Mouse (Mus musculus) cerebellum, postnatal 36 days (tissue): ENCODE results near the gene Rpn2.
A peak's percentile ranks its signal among the peaks of the same experiment; 100 is the strongest.

Source experiments
- DNase-seq, 2 experiments: peaks; one replicate each; pipeline ENCODE4 v3.0.0; 2021 to 2022; ENCODE audit warnings: mixed read lengths in 2 of 2

The Rpn2 gene

GRCm38 (mm10) chr2:157278717-157279415, at the start of gene Rpn2:
Gene Rpn2, plus strand, starts transcription at chr2:157279017.
- peak; percentile 97 to 98 for DNase-seq

GRCm38 (mm10) chr2:157235946-157236345, 42.9 kb upstream of the Rpn2 start:
- no peak for DNase-seq

GRCm38 (mm10) chr2:157245001-157245400, 33.8 kb upstream of the Rpn2 start:
- no peak for DNase-seq

GRCm38 (mm10) chr2:157245603-157246002, 33.2 kb upstream of the Rpn2 start:
- DNase-seq, result no peak

- no peak for DNase-seq
Observed at GRCm38 (mm10) chr2:157248111-157248510, 30.7 kb upstream of the Rpn2 start.

GRCm38 (mm10) chr2:157259720-157260119, 19.1 kb upstream of the Rpn2 start:
- peak; percentile 38 to 51 for DNase-seq

- DNase-seq, result no peak
Observed at GRCm38 (mm10) chr2:157261930-157262329, 16.9 kb upstream of the Rpn2 start.

GRCm38 (mm10) chr2:157262506-157262905, 16.3 kb upstream of the Rpn2 start:
- no peak for DNase-seq

GRCm38 (mm10) chr2:157263101-157263500, 15.7 kb upstream of the Rpn2 start:
- DNase-seq, result no peak

- no peak for DNase-seq
Observed at GRCm38 (mm10) chr2:157263832-157264231, 15.0 kb upstream of the Rpn2 start.

GRCm38 (mm10) chr2:157279416-157279800, 591 bp downstream of the Rpn2 start, which contains the start of gene Mroh8:
Gene Mroh8, minus strand, starts transcription at chr2:157279549.
- DNase-seq, result peak; percentile 73 to 76

GRCm38 (mm10) chr2:157283321-157283720, 4.5 kb downstream of the Rpn2 start:
- DNase-seq, result no peak

- peak; percentile 36 to 41 for DNase-seq
Observed at GRCm38 (mm10) chr2:157287542-157287941, 8.7 kb downstream of the Rpn2 start.

GRCm38 (mm10) chr2:157288996-157289395, 10.2 kb downstream of the Rpn2 start:
- DNase-seq, result no peak

- DNase-seq, result peak; percentile 66 to 70
Observed at GRCm38 (mm10) chr2:157292093-157292492, 13.3 kb downstream of the Rpn2 start.

GRCm38 (mm10) chr2:157296105-157296689, 17.4 kb downstream of the Rpn2 start:
- no peak for DNase-seq

- DNase-seq, result no peak
Observed at GRCm38 (mm10) chr2:157300051-157300450, 21.2 kb downstream of the Rpn2 start.

GRCm38 (mm10) chr2:157303096-157303495, 24.3 kb downstream of the Rpn2 start:
- no peak for DNase-seq

GRCm38 (mm10) chr2:157306091-157307032, 27.5 kb downstream of the Rpn2 start:
- no peak for DNase-seq

GRCm38 (mm10) chr2:157307715-157308265, 29.0 kb downstream of the Rpn2 start:
- no peak for DNase-seq

GRCm38 (mm10) chr2:157308273-157308917, 29.6 kb downstream of the Rpn2 start:
- no peak for DNase-seq

GRCm38 (mm10) chr2:157309611-157310010, 30.8 kb downstream of the Rpn2 start:
- DNase-seq, result no peak
